Mouse (Mus musculus): ENCODE results near the gene Smcr8. TPM values are rescaled to one million over a fixed set of nuclear protein-coding genes. Genes with fewer than 3 reads are reported as not detected.
"Not testable (repeated sequence)": the region's sequence is repeated elsewhere in the genome, so short reads cannot be mapped to it uniquely, and the experiment has no call there.

Gene Smcr8
- polyA plus RNA-seq, 1 experiment from 2014 or later: 6.4 TPM

- Histone ChIP-seq H3K4me2 (peak within 1 kb of the TSS; percentile 74), H3K4me1 (replicated peaks) (peaks cover 29% of the 10 kb centered on the region), H3K9ac (peak within 1 kb of the TSS; percentile 47), H3K4me3 (peak within 1 kb of the TSS; percentile 49)
- 17% methylated on average over 6 of the region's 6 CpGs for WGBS
- not testable (repeated sequence) for H3K36me3 ChIP-seq; H3K9me3 ChIP-seq (replicated peaks); H3K27ac ChIP-seq (ENCODE audit: poor library complexity, severe bottlenecking); ATAC-seq (ENCODE audit: insufficient number of reproducible peaks, low FRiP score); H3K27me3 ChIP-seq (replicated peaks)
These were observed 34.3 kb downstream of the Smcr8 start, which contains the start of gene Shmt1 for GRCm38 (mm10) chr11:60811618-60812017. Gene Shmt1, minus strand, starts transcription at chr11:60811718.

- no peak overlapping the region for H3K4me3 ChIP-seq
- no peaks in the 10 kb centered on the region for H3K4me1 ChIP-seq (replicated peaks)
- H3K27me3 ChIP-seq (replicated peaks): no peaks in the 10 kb centered on the region; the same call in 1 of the 2 replicates
- no peak overlapping the region for H3K9ac ChIP-seq
- no peak overlapping the region for H3K4me2 ChIP-seq
- WGBS: 59% methylated on average over 5 of the region's 5 CpGs
- ATAC-seq (ENCODE audit: insufficient number of reproducible peaks, low FRiP score): no peak
- no peak overlapping the region for H3K27ac ChIP-seq (ENCODE audit: poor library complexity, severe bottlenecking)
- H3K9me3 ChIP-seq (replicated peaks): no peaks in the 10 kb centered on the region
- H3K36me3 ChIP-seq: no peaks in the 10 kb centered on the region
These were observed 39.1 kb downstream of the Smcr8 start for GRCm38 (mm10) chr11:60816398-60816797.

GRCm38 (mm10) chr11:60823771-60824170 lies 46.4 kb downstream of the Smcr8 start:
- no peaks in the 10 kb centered on the region for H3K9me3 ChIP-seq (replicated peaks)
- no peak overlapping the region for H3K4me2 ChIP-seq
- WGBS: 68% methylated on average over 2 of the region's 2 CpGs
- no peaks in the 10 kb centered on the region for H3K4me1 ChIP-seq (replicated peaks)
- no peak for ATAC-seq (ENCODE audit: insufficient number of reproducible peaks, low FRiP score)
- no peak overlapping the region for H3K4me3 ChIP-seq
- H3K27ac ChIP-seq (ENCODE audit: poor library complexity, severe bottlenecking): no peak overlapping the region
- H3K36me3 ChIP-seq: no peaks in the 10 kb centered on the region
- H3K9ac ChIP-seq: no peak overlapping the region
- no peaks in the 10 kb centered on the region for H3K27me3 ChIP-seq (replicated peaks)

- Histone ChIP-seq H3K27ac (ENCODE audit: poor library complexity, severe bottlenecking) (no peak overlapping the region), H3K9ac (no peak overlapping the region), H3K36me3 (no peaks in the 10 kb centered on the region), H3K9me3 (replicated peaks) (no peaks in the 10 kb centered on the region), H3K4me1 (replicated peaks) (no peaks in the 10 kb centered on the region), H3K4me2 (no peak overlapping the region), H3K4me3 (no peak overlapping the region), H3K27me3 (replicated peaks) (no peaks in the 10 kb centered on the region)
- 75% methylated on average over 3 of the region's 3 CpGs for WGBS
- ATAC-seq (ENCODE audit: insufficient number of reproducible peaks, low FRiP score): no peak
These were observed 47.9 kb downstream of the Smcr8 start for GRCm38 (mm10) chr11:60825191-60825590.

GRCm38 (mm10) chr11:60826700-60827099 lies 49.4 kb downstream of the Smcr8 start:
- Histone ChIP-seq H3K9me3 (replicated peaks) (no peaks in the 10 kb centered on the region), H3K4me2 (no peak overlapping the region), H3K4me1 (replicated peaks) (peaks cover 5% of the 10 kb centered on the region), H3K27me3 (replicated peaks) (no peaks in the 10 kb centered on the region), H3K36me3 (no peaks in the 10 kb centered on the region), H3K4me3 (no peak overlapping the region), H3K9ac (no peak overlapping the region), H3K27ac (ENCODE audit: poor library complexity, severe bottlenecking) (no peak overlapping the region)
- ATAC-seq (ENCODE audit: insufficient number of reproducible peaks, low FRiP score): no peak
- WGBS: 64% methylated on average over 1 of the region's 1 CpGs

- no peak overlapping the region for H3K9ac ChIP-seq
- H3K4me2 ChIP-seq: no peak overlapping the region
- peaks cover 5% of the 10 kb centered on the region for H3K4me1 ChIP-seq (replicated peaks)
- no peaks in the 10 kb centered on the region for H3K9me3 ChIP-seq (replicated peaks)
- no peaks in the 10 kb centered on the region for H3K36me3 ChIP-seq
- no peak overlapping the region for H3K27ac ChIP-seq (ENCODE audit: poor library complexity, severe bottlenecking)
- H3K4me3 ChIP-seq: no peak overlapping the region
- H3K27me3 ChIP-seq (replicated peaks): no peaks in the 10 kb centered on the region
- no peak for ATAC-seq (ENCODE audit: insufficient number of reproducible peaks, low FRiP score)
- WGBS: 55% methylated on average over 4 of the region's 4 CpGs
These were observed 50.1 kb downstream of the Smcr8 start for GRCm38 (mm10) chr11:60827241-60827945.

GRCm38 (mm10) chr11:60828903-60829302 lies 51.6 kb downstream of the Smcr8 start:
- H3K27me3 ChIP-seq (replicated peaks): no peaks in the 10 kb centered on the region
- no peak overlapping the region for H3K9ac ChIP-seq
- no peak overlapping the region for H3K4me2 ChIP-seq
- no peak for ATAC-seq (ENCODE audit: insufficient number of reproducible peaks, low FRiP score)
- 21% methylated on average over 2 of the region's 2 CpGs for WGBS
- peaks cover 5% of the 10 kb centered on the region for H3K4me1 ChIP-seq (replicated peaks)
- no peak overlapping the region for H3K27ac ChIP-seq (ENCODE audit: poor library complexity, severe bottlenecking)
- H3K9me3 ChIP-seq (replicated peaks): no peaks in the 10 kb centered on the region
- H3K36me3 ChIP-seq: no peaks in the 10 kb centered on the region
- H3K4me3 ChIP-seq: no peak overlapping the region

GRCm38 (mm10) chr11:60830433-60831052 lies 53.2 kb downstream of the Smcr8 start, which contains the start of gene Dhrs7b:
Gene Dhrs7b, plus strand, starts transcription at chr11:60830631.
- H3K27ac ChIP-seq (ENCODE audit: poor library complexity, severe bottlenecking): peak within 1 kb of the TSS; percentile 46
- H3K9me3 ChIP-seq (replicated peaks): no peaks in the 10 kb centered on the region
- H3K4me1 ChIP-seq (replicated peaks): peaks cover 5% of the 10 kb centered on the region
- peaks cover 3% of the 10 kb centered on the region; the same call in 1 of the 2 replicates for H3K36me3 ChIP-seq
- ATAC-seq (ENCODE audit: insufficient number of reproducible peaks, low FRiP score): peak; percentile 94
- peak within 1 kb of the TSS; percentile 81 for H3K9ac ChIP-seq
- H3K4me2 ChIP-seq: peak within 1 kb of the TSS; percentile 76
- H3K4me3 ChIP-seq: peak within 1 kb of the TSS; percentile 66
- WGBS: under 1% methylated on average over 34 of the region's 34 CpGs
- no peaks in the 10 kb centered on the region for H3K27me3 ChIP-seq (replicated peaks)

GRCm38 (mm10) chr11:60836897-60837296 lies 59.6 kb downstream of the Smcr8 start:
- no peak for ATAC-seq (ENCODE audit: insufficient number of reproducible peaks, low FRiP score)
- H3K4me1 ChIP-seq (replicated peaks): no peaks in the 10 kb centered on the region
- WGBS: 89% methylated on average over 6 of the region's 6 CpGs
- H3K27me3 ChIP-seq (replicated peaks): no peaks in the 10 kb centered on the region
- peaks cover 7% of the 10 kb centered on the region for H3K36me3 ChIP-seq
- no peaks in the 10 kb centered on the region for H3K9me3 ChIP-seq (replicated peaks)
- H3K9ac ChIP-seq: no peak overlapping the region
- H3K27ac ChIP-seq (ENCODE audit: poor library complexity, severe bottlenecking): no peak overlapping the region
- no peak overlapping the region for H3K4me3 ChIP-seq
- H3K4me2 ChIP-seq: no peak overlapping the region

Measured in heart, embryonic 12.5 days (tissue).